Mouse (Mus musculus) liver, embryonic 15.5 days (tissue): Measurements from ENCODE around the gene Mansc1. TPM values are rescaled to one million over a fixed set of nuclear protein-coding genes. Genes with fewer than 3 reads are reported as not detected.

ENCODE experiments used
- ATAC-seq: fragments of 200-750 bp; cut with Nextera tagmentation; 2 replicates; pipeline ENCODE4 v1.8.0; 2017; ENCODE audit warnings: moderate number of reproducible peaks, mild to moderate bottlenecking, moderate library complexity; ENCODE audit not compliant: insufficient read depth
- H3K27ac ChIP-seq: fragments of 300-500 bp; sonication (generic); replicated peaks from 2 replicates; pipeline ENCODE4 v1.5.1; 2015; ENCODE audit warnings: mild to moderate bottlenecking, inconsistent platforms
- H3K27me3 ChIP-seq: fragments of 300-500 bp; sonication (generic); 2 replicates; pipeline ENCODE4 v1.6.1; 2015; ENCODE audit warnings: mild to moderate bottlenecking, inconsistent platforms
- H3K36me3 ChIP-seq: fragments of 300-500 bp; sonication (generic); replicated peaks from 2 replicates; pipeline ENCODE4 v1.6.1; 2015; ENCODE audit warnings: moderate library complexity, mild to moderate bottlenecking, inconsistent platforms
- H3K4me1 ChIP-seq: fragments of 300-500 bp; sonication (generic); replicated peaks from 2 replicates; pipeline ENCODE4 v1.6.1; 2015; ENCODE audit warnings: inconsistent platforms
- H3K4me2 ChIP-seq: fragments of 300-500 bp; sonication (generic); 2 replicates; pipeline ENCODE4 v1.6.1; 2015; ENCODE audit warnings: moderate library complexity, mild to moderate bottlenecking, inconsistent platforms
- H3K4me3 ChIP-seq: fragments of 300-500 bp; sonication (generic); replicated peaks from 2 replicates; pipeline ENCODE4 v1.5.1; 2015; ENCODE audit warnings: mild to moderate bottlenecking, inconsistent platforms
- H3K9ac ChIP-seq: fragments of 300-500 bp; sonication (generic); 2 replicates; pipeline ENCODE4 v1.6.1; 2015; ENCODE audit warnings: moderate library complexity, mild to moderate bottlenecking, inconsistent platforms
- H3K9me3 ChIP-seq: fragments of 300-500 bp; sonication (generic); replicated peaks from 2 replicates; pipeline ENCODE4 v1.6.1; 2016; ENCODE audit warnings: inconsistent platforms
- WGBS: fragments of 180-500 bp; shearing (Covaris S2); methylation state at CpG from one replicate; pipeline ENCODE4 v1.1.7; 2015; ENCODE audit warnings: mixed read lengths; ENCODE audit not compliant: insufficient replicate concordance; 5-methylcytosine and 5-hydroxymethylcytosine counted together
- polyA plus RNA-seq: library from polyadenylated mRNA; unstranded; fragments of >200 nt; fragmentation: Nextera tagmentation; extraction: Ambion mirVana; gene quantifications from 2 replicates; pipeline ENCODE4 v1.2.1, GENCODE M21; 2015

Gene Mansc1
- polyA plus RNA-seq, 1 experiment from 2014 or later: 0.90 TPM

DNA sequence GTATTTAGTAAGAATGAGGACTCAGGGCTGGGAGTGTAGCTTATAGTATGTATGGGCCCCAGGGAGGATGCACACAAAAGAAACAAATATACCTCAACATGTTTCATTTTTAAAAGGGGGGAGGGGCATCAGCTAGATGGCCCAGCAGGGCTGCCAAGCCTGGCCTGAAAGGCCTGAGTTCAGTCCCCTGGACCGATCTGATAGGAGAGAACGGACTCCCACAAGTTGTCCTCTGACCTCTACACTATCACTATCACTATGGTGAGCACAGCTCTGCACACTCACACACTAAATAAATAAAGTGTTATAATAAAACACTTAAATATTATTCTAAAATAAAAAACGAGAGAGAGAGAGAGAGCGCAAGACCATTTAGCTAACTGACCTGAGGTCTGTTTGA is 18.0 kb downstream of the Mansc1 start:
- Histone ChIP-seq H3K4me1 (peaks cover 11% of the 10 kb centered on the region), H3K36me3 (no peaks in the 10 kb centered on the region), H3K4me3 (0 out of 2 replicates have a peak overlapping the region, but pooled peaks have one; percentile 39), H3K4me2 (peak overlapping the region; percentile 68), H3K27ac (peak overlapping the region; percentile 24; the same call in 1 of the 2 replicates), H3K27me3 (no peaks in the 10 kb centered on the region), H3K9me3 (no peaks in the 10 kb centered on the region), H3K9ac (no peak overlapping the region)
- WGBS: 55% methylated on average over 4 of the region's 4 CpGs
- peak; percentile 69 for ATAC-seq

DNA sequence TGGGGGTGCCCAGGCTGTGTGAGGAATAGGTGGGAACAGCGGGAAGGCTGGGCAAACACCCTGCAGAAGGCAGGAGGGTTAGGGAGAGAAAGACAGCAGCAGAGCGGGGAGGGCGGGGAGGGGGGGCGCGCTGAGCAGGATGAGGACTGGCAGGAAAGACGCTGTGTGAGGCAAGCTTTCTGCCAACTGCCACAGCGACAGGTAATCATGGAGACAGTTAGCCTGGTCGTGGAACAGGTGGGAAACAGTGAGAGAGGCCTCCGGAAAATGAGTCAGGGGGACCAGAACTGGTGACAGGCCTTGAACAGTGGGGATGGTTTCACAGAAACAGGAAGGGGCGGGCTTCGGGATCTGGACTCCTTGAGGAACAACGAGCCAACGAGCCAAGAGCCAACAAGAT is 20.4 kb downstream of the Mansc1 start:
- peaks cover 13% of the 10 kb centered on the region for H3K4me1 ChIP-seq
- H3K4me2 ChIP-seq: no peak overlapping the region
- no peak overlapping the region for H3K4me3 ChIP-seq
- ATAC-seq: no peak
- WGBS: 53% methylated on average over 13 of the region's 13 CpGs
- no peaks in the 10 kb centered on the region for H3K27me3 ChIP-seq
- no peak overlapping the region for H3K27ac ChIP-seq
- H3K36me3 ChIP-seq: no peaks in the 10 kb centered on the region
- no peak overlapping the region for H3K9ac ChIP-seq
- no peaks in the 10 kb centered on the region for H3K9me3 ChIP-seq

DNA sequence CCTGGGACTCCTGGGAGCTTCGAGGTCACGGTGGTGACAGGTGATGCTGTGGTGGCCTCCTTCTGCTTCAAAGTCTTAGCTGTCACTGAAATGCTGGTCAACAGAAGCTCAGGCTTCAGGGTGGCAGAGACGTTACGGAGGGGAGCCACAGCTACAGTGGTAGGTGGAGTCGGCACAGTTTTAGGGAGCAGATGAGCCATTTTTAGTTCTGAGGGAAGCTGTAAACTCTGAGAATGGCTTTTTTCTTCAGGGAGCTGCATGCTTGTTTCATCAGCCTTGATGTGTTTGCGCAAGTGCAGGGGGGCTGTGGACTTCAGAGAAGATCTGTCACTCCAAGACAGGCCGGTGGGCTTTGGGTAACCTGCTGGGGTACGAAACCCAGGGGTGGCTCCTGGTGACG is 21.9 kb downstream of the Mansc1 start:
- Histone ChIP-seq H3K9ac (no peak overlapping the region), H3K27me3 (no peaks in the 10 kb centered on the region), H3K36me3 (no peaks in the 10 kb centered on the region), H3K9me3 (no peaks in the 10 kb centered on the region), H3K4me1 (peaks cover 19% of the 10 kb centered on the region), H3K27ac (no peak overlapping the region), H3K4me3 (no peak overlapping the region), H3K4me2 (no peak overlapping the region)
- ATAC-seq: no peak
- WGBS: 74% methylated on average over 9 of the region's 9 CpGs

DNA sequence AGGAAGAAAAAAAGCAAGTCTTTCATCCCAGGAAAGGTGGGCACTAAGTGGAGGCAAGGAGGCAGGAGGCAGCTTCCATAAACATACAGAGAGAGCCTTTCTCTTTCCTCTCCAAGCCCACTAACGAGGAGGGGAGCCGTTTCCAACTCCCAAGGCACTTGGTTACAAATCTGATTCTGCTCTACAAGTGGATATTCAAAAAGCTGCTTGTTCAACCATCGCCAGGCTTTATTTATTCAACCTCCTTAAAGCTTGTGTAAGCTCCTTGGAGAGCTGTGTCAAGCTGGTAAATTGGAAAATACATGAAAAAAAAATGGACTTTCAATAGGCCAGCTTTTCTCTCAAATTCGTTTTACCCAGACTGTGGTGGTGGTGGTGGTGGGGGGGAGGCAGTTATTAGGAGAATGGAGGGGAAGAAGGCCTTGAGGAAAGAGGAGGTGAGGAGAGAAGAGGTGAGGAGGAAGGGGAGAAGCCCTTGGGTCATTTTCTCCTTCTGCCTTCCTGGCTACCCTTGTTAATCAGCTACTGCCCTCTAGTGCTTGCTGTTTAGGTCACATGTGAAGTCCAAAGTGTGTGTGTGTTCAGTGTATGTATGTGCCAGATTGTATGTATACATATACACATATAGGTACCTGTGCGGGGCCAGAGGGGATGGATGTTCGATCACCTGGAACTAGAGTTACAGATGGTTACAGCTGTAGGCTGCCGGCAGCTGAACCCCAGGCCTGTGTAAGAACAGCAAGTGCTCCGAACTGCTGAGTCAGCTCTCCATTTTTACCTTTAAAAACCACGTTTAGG is 25.1 kb downstream of the Mansc1 start:
- no peak overlapping the region for H3K9ac ChIP-seq
- no peak overlapping the region for H3K4me2 ChIP-seq
- 0 out of 2 replicates have a peak, but pooled peaks cover 8% of the 10 kb centered on the region for H3K4me1 ChIP-seq
- no peaks in the 10 kb centered on the region for H3K36me3 ChIP-seq
- 53% methylated on average over 9 of the region's 9 CpGs for WGBS
- 0 out of 2 replicates have a peak, but pooled peaks have one; percentile 29 for ATAC-seq
- H3K27me3 ChIP-seq: no peaks in the 10 kb centered on the region
- H3K27ac ChIP-seq: no peak overlapping the region
- H3K4me3 ChIP-seq: no peak overlapping the region
- H3K9me3 ChIP-seq: no peaks in the 10 kb centered on the region

DNA sequence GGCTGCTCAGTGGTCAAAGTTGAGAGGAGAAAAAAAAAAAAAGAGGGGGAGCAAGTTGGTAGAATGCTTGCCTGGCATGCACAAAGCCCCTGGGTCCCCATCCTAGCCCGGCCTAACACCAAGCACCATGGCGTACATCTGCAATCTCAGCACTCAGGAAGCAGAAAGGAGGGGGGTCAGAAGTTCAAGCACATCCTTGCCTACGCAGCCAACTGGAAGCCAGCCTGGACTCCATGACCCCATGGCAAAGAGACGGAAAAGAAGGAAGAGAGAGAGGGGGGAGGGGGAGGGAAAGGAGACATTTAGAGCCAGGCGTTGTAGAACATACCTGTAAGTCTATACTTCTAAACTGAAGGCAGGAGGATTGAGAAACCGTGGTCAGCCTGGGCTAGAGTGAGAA is 25.7 kb downstream of the Mansc1 start:
- H3K27me3 ChIP-seq: no peaks in the 10 kb centered on the region
- ATAC-seq: no peak
- no peak overlapping the region for H3K4me2 ChIP-seq
- H3K36me3 ChIP-seq: no peaks in the 10 kb centered on the region
- no peak overlapping the region for H3K9ac ChIP-seq
- no peak overlapping the region for H3K27ac ChIP-seq
- 0 out of 2 replicates have a peak, but pooled peaks cover 8% of the 10 kb centered on the region for H3K4me1 ChIP-seq
- H3K4me3 ChIP-seq: no peak overlapping the region
- no peaks in the 10 kb centered on the region for H3K9me3 ChIP-seq
- WGBS: 49% methylated on average over 6 of the region's 6 CpGs

DNA sequence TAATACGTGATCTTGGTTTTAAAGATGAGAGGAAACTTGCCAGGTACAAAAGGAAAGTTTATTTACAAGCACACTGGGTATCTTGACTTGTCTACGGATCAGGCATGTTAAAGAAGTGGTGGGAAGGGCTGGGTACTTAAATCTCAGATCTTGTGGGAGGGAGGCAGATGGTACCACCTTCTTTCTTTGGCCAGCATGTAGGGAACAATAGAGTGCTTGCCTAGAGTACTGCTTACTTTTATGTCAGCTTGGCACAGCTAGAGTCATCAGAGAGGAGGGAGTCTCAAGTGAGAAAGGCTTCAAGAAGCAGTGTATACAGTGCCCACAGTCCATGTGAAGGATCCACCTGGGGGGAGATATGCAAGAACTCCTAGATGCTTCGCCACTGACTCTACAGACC is 27.1 kb downstream of the Mansc1 start:
- 0 out of 2 replicates have a peak, but pooled peaks cover 8% of the 10 kb centered on the region for H3K4me1 ChIP-seq
- H3K27me3 ChIP-seq: no peaks in the 10 kb centered on the region
- H3K27ac ChIP-seq: no peak overlapping the region
- no peak overlapping the region for H3K9ac ChIP-seq
- 61% methylated on average over 3 of the region's 3 CpGs for WGBS
- H3K36me3 ChIP-seq: no peaks in the 10 kb centered on the region
- H3K4me2 ChIP-seq: no peak overlapping the region
- no peak for ATAC-seq
- H3K9me3 ChIP-seq: no peaks in the 10 kb centered on the region
- H3K4me3 ChIP-seq: no peak overlapping the region

DNA sequence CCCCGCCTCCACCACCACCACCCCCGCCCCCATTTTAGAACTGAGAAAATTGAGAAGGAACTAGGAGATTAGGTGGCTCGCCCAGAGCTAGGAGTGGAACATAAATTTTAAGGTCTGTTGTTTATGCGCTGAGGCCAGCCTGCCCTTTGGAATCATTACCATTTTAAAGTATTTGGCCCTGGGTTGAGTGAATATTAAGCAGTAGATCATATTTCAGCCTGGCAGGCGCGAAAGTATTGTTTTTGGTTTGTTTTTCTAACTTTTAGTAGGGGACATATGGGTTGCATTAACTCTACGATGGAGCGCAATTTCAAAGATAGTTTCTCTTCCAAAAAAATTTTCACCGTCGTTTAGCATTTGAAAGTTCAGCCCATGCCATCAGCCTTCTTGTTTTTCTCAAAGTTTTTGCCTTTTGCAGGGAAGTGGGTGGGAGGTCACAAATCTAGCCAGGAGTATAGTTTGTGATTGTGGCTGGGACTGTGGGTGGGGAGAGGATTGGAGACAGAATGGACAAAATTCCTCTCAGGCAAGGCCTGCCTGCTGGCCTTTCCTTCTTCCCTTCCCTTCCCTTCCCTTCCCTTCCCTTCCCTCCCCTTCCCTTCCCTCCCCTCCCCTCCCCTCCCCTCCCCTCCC is 29.8 kb downstream of the Mansc1 start:
- 0 out of 2 replicates have a peak, but pooled peaks cover 8% of the 10 kb centered on the region for H3K4me1 ChIP-seq
- no peaks in the 10 kb centered on the region for H3K36me3 ChIP-seq
- no peak overlapping the region for H3K4me3 ChIP-seq
- 59% methylated on average over 10 of the region's 10 CpGs for WGBS
- no peak overlapping the region for H3K9ac ChIP-seq
- H3K27me3 ChIP-seq: no peaks in the 10 kb centered on the region
- no peak overlapping the region for H3K4me2 ChIP-seq
- H3K27ac ChIP-seq: no peak overlapping the region
- no peak for ATAC-seq
- H3K9me3 ChIP-seq: no peaks in the 10 kb centered on the region

DNA sequence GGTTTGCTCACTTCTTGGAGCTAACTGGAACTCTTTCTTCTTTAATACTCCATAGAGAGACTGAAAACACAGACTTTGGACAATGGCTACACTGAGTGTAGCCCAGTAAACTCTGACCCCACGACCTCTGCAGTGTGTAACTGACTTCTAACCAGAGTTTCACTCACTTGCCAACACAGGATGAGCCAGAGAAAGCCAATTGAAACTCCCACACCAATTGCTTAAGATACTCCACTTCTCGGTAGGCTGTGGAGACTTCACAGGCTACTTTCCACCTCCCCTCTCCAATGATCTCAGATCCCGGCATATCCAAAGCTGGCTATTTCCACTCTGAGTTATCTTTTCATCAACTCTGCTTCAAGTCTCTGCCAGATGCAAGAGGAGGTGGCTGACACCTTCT is 30.5 kb downstream of the Mansc1 start:
- peak; percentile 55; the same call in 1 of the 2 replicates for ATAC-seq
- Histone ChIP-seq H3K9me3 (no peaks in the 10 kb centered on the region), H3K4me3 (no peak overlapping the region), H3K4me2 (no peak overlapping the region), H3K27ac (0 out of 2 replicates have a peak overlapping the region, but pooled peaks have one; percentile 29), H3K4me1 (0 out of 2 replicates have a peak, but pooled peaks cover 5% of the 10 kb centered on the region), H3K36me3 (no peaks in the 10 kb centered on the region), H3K9ac (no peak overlapping the region), H3K27me3 (no peaks in the 10 kb centered on the region)
- 37% methylated on average over 3 of the region's 3 CpGs for WGBS

DNA sequence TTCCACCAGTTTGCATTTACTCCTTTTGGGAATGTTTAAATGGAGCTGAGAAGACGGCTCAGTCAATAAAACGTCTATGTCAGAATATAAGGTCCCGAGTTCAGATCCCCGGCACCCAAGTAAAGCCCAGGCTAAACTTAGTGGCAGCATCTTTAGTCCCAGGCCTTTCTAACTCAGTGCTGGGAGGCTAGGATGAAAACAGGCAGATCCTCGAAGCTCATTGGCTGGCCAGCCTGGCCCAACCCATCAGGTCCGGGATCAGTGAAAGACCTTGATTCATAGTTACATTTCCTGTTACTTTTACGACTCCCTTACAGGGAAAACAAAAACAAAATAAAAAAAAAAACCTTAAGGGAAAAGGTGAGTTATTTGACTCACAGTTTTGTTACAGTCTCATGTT is 31.2 kb downstream of the Mansc1 start:
- no peak for ATAC-seq
- 40% methylated on average over 7 of the region's 7 CpGs for WGBS
- no peaks in the 10 kb centered on the region for H3K4me1 ChIP-seq
- no peaks in the 10 kb centered on the region for H3K9me3 ChIP-seq
- no peak overlapping the region for H3K27ac ChIP-seq
- no peaks in the 10 kb centered on the region for H3K27me3 ChIP-seq
- H3K4me2 ChIP-seq: no peak overlapping the region
- H3K9ac ChIP-seq: no peak overlapping the region
- no peaks in the 10 kb centered on the region for H3K36me3 ChIP-seq
- H3K4me3 ChIP-seq: no peak overlapping the region

DNA sequence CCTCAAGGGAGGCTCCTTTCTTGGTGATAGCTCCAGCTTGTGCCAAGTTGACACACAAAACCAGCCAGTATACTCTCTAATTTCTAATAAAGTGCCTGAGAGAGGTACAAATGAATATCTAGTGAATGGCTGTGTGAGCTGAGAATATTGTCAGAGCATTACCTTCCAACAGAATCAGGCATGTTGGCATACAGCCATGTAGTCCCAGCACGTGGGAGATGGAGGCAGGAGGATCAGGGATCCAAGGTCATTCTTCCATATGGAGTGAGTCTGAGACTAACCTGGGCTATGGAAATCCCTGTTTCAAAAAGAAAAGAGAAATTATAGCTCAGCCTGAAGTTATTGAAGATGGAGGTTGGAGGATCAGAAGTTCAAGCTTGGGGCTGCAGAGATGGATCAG is 33.0 kb downstream of the Mansc1 start:
- Histone ChIP-seq H3K4me2 (no peak overlapping the region), H3K27me3 (no peaks in the 10 kb centered on the region), H3K9ac (no peak overlapping the region), H3K4me3 (no peak overlapping the region), H3K27ac (no peak overlapping the region), H3K9me3 (no peaks in the 10 kb centered on the region), H3K36me3 (no peaks in the 10 kb centered on the region), H3K4me1 (0 out of 2 replicates have a peak, but pooled peaks cover 4% of the 10 kb centered on the region)
- no peak for ATAC-seq
- 44% methylated on average over 1 of the region's 1 CpGs for WGBS

DNA sequence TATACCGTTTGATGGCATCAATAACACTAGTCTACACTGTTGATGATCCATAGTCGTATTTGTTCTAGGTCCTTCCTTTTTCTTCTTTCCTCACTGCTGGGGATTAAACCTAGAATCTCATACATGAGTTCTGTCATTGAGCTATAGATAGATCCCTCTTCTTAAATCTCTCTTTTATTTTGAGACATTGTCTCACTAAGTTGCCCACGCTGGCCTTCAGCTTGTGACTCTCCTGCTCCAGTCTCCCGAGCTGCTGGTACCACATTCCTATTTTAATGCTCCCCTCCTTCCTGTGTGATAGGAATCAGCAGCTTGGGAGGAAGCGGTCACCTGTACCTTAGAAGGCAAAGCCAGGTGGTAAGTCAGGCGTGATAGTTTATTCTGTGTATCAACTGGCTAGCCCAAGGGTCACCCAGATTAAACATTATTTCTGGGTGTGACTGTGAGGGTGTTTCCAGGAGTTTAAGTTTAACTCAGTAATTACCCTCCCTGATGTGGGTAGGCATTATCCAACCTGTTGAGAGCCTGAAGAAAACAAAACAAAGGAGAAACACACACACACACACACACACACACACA is 34.5 kb downstream of the Mansc1 start:
- Histone ChIP-seq H3K27me3 (no peaks in the 10 kb centered on the region), H3K27ac (no peak overlapping the region), H3K4me2 (no peak overlapping the region), H3K4me1 (0 out of 2 replicates have a peak, but pooled peaks cover 4% of the 10 kb centered on the region), H3K36me3 (no peaks in the 10 kb centered on the region), H3K9ac (no peak overlapping the region), H3K9me3 (no peaks in the 10 kb centered on the region), H3K4me3 (no peak overlapping the region)
- peak; percentile 35; the same call in 1 of the 2 replicates for ATAC-seq
- WGBS: 60% methylated on average over 6 of the region's 6 CpGs
